Comparison of ENCODE assay signal across 14 mouse cellular contexts in the genomic region with DNA sequence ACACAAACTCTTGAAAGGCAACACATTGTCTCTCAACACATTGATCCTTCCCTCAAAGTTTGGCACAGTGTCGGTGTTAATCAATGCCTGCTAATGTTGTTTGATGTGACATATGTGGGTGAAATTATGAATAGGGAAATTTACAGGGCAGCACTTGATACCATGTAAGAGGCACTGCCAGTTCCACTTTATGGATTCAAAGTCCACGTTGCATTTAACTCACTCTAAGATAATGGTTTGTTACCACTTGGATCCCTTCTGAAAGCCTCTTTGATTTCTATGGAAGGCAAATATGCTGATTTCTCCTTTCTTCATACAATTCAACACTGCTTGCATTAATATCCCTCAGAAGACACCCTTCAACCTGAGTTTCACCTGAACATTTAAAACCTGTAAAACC.
"Had no signal": no experiment of that assay in that cellular context is flagged by ENCODE, and none has a peak within 500 bp of the region (broad histone marks: within the 10 kb centered on the region; RNA-seq: fewer than 3 reads in every experiment).

No protein-coding gene starts in this region.

- H3K4me2 ChIP-seq: embryonic facial prominence, embryonic 12.5 days; embryonic facial prominence, embryonic 13.5 days; embryonic facial prominence, embryonic 15.5 days; forebrain, embryonic 12.5 days; forebrain, embryonic 13.5 days; forebrain, embryonic 15.5 days had no signal

- H3K9me3 ChIP-seq: embryonic facial prominence, embryonic 10.5 days; embryonic facial prominence, embryonic 12.5 days; embryonic facial prominence, embryonic 13.5 days; embryonic facial prominence, embryonic 15.5 days; forebrain, embryonic 10.5 days; forebrain, embryonic 12.5 days; forebrain, embryonic 13.5 days; forebrain, embryonic 15.5 days had no signal

- H3K4me3 ChIP-seq: embryonic facial prominence, embryonic 10.5 days; embryonic facial prominence, embryonic 12.5 days; embryonic facial prominence, embryonic 13.5 days; embryonic facial prominence, embryonic 15.5 days; erythroblast, embryonic 14.5 days; forebrain, embryonic 10.5 days; forebrain, embryonic 12.5 days; forebrain, embryonic 13.5 days; forebrain, embryonic 15.5 days; gastrocnemius, adult 2 months; heart, adult 2 months had no signal

- H3K27me3 ChIP-seq: embryonic facial prominence, embryonic 12.5 days; embryonic facial prominence, embryonic 13.5 days; embryonic facial prominence, embryonic 15.5 days; forebrain, embryonic 12.5 days; forebrain, embryonic 13.5 days; forebrain, embryonic 15.5 days had no signal

- H3K4me1 ChIP-seq: embryonic facial prominence, embryonic 10.5 days; embryonic facial prominence, embryonic 12.5 days; embryonic facial prominence, embryonic 13.5 days; embryonic facial prominence, embryonic 15.5 days; forebrain, embryonic 10.5 days; forebrain, embryonic 12.5 days had no signal

- H3K36me3 ChIP-seq: embryonic facial prominence, embryonic 10.5 days; embryonic facial prominence, embryonic 12.5 days; embryonic facial prominence, embryonic 13.5 days; embryonic facial prominence, embryonic 15.5 days; forebrain, embryonic 10.5 days; forebrain, embryonic 12.5 days; forebrain, embryonic 15.5 days had no signal

- H3K27ac ChIP-seq: embryonic facial prominence, embryonic 10.5 days; embryonic facial prominence, embryonic 12.5 days; embryonic facial prominence, embryonic 13.5 days; embryonic facial prominence, embryonic 15.5 days; forebrain, embryonic 10.5 days; forebrain, embryonic 12.5 days; forebrain, embryonic 13.5 days; forebrain, embryonic 15.5 days; gastrocnemius, adult 2 months; heart, adult 2 months had no signal

- H3K9ac ChIP-seq: embryonic facial prominence, embryonic 12.5 days; embryonic facial prominence, embryonic 13.5 days; embryonic facial prominence, embryonic 15.5 days; forebrain, embryonic 12.5 days; forebrain, embryonic 13.5 days; forebrain, embryonic 15.5 days; forebrain, postnatal 0 days had no signal

- ATAC-seq: forebrain, embryonic 13.5 days; forebrain, embryonic 14.5 days; forebrain, embryonic 15.5 days; forebrain, embryonic 16.5 days; forebrain, postnatal 0 days had no signal
